Mouse (Mus musculus): ENCODE results near the gene Olfr467.
"Not testable (repeated sequence)": the region's sequence is repeated elsewhere in the genome, so short reads cannot be mapped to it uniquely, and the experiment has no call there.

Olfr467 gene

GRCm38 (mm10) chr7:107811963-107812362 lies at the start of gene Olfr467:
TSS of gene Olfr467 (plus strand) at chr7:107812263.
- no peak for DNase-seq (ENCODE audit: low spot score in 2 of 2)

GRCm38 (mm10) chr7:107770812-107771211 lies 41.3 kb upstream of the Olfr467 start:
- no peak for DNase-seq (ENCODE audit: low spot score in 2 of 2)

- DNase-seq (ENCODE audit: low spot score in 2 of 2): no peak
Measured at GRCm38 (mm10) chr7:107778216-107778615, 33.8 kb upstream of the Olfr467 start.

GRCm38 (mm10) chr7:107779611-107780010 lies 32.5 kb upstream of the Olfr467 start:
- no peak for DNase-seq (ENCODE audit: low spot score in 2 of 2)

- DNase-seq (ENCODE audit: low spot score in 2 of 2): no peak
Measured at GRCm38 (mm10) chr7:107787977-107788620, 24.0 kb upstream of the Olfr467 start.

GRCm38 (mm10) chr7:107796500-107796899 lies 15.6 kb upstream of the Olfr467 start:
- DNase-seq (ENCODE audit: low spot score in 2 of 2): no peak

- DNase-seq (ENCODE audit: low spot score in 2 of 2): no peak
Measured at GRCm38 (mm10) chr7:107801108-107801507, 11.0 kb upstream of the Olfr467 start, which contains the start of gene Ovch2. TSS of gene Ovch2 (minus strand) at chr7:107801208.

- DNase-seq (ENCODE audit: low spot score in 2 of 2): no peak
Measured at GRCm38 (mm10) chr7:107802138-107802537, 9.9 kb upstream of the Olfr467 start.

GRCm38 (mm10) chr7:107819442-107819841 lies 7.4 kb downstream of the Olfr467 start:
- DNase-seq (ENCODE audit: low spot score in 2 of 2): no peak

- DNase-seq (ENCODE audit: low spot score in 2 of 2): not testable (repeated sequence)
Measured at GRCm38 (mm10) chr7:107823867-107824266, 11.8 kb downstream of the Olfr467 start.

GRCm38 (mm10) chr7:107825441-107825840 lies 13.4 kb downstream of the Olfr467 start, which contains the start of gene Olfr469:
TSS of gene Olfr469 (minus strand) at chr7:107825541.
- not testable (repeated sequence) for DNase-seq (ENCODE audit: low spot score in 2 of 2)

- DNase-seq (ENCODE audit: low spot score in 2 of 2): no peak
Measured at GRCm38 (mm10) chr7:107841719-107842118, 29.7 kb downstream of the Olfr467 start.

- not testable (repeated sequence) for DNase-seq (ENCODE audit: low spot score in 2 of 2)
Measured at GRCm38 (mm10) chr7:107847390-107847789, 35.3 kb downstream of the Olfr467 start, which contains the start of gene Olfr470. TSS of gene Olfr470 (minus strand) at chr7:107847490.
